Mouse (Mus musculus) liver, adult 2 months (tissue): ENCODE results near the gene Ncmap. TPM values are rescaled to one million over a fixed set of nuclear protein-coding genes. Genes with fewer than 3 reads are reported as not detected.

Experiments
- DNase-seq: peaks from one replicate; pipeline ENCODE4 v3.0.0-alpha.2; 2011; ENCODE audit warnings: low read depth, low spot score; ENCODE audit errors: extremely low read depth
- H3K27ac ChIP-seq: fragments of 200-500 bp; replicated peaks from 2 replicates; pipeline ENCODE4 v1.5.1; 2012; ENCODE audit warnings: low read depth, mild to moderate bottlenecking, control low read depth, inconsistent platforms, low read length; ENCODE audit not compliant: insufficient read depth
- H3K27me3 ChIP-seq: fragments of 200-500 bp; 2 replicates; pipeline ENCODE4 v1.6.1; 2012; ENCODE audit warnings: mild to moderate bottlenecking, moderate library complexity, low read length, inconsistent platforms; ENCODE audit not compliant: control insufficient read depth, insufficient read depth
- H3K36me3 ChIP-seq: fragments of 200-500 bp; 2 replicates; pipeline ENCODE4 v1.6.1; 2012; ENCODE audit warnings: low read length, inconsistent platforms; ENCODE audit not compliant: control insufficient read depth, insufficient read depth
- H3K4me1 ChIP-seq: fragments of 200-500 bp; 2 replicates; pipeline ENCODE4 v1.6.1; 2011; ENCODE audit warnings: low read length; ENCODE audit not compliant: control insufficient read depth, insufficient read depth
- H3K4me3 ChIP-seq: fragments of 200-500 bp; 2 replicates; pipeline ENCODE4 v1.5.1; 2011; ENCODE audit warnings: low read depth, mild to moderate bottlenecking, control low read depth, low read length, moderate library complexity; ENCODE audit not compliant: insufficient read depth
- H3K79me2 ChIP-seq: fragments of 200-500 bp; 2 replicates; pipeline ENCODE4 v1.6.1; 2012; ENCODE audit warnings: inconsistent platforms, mild to moderate bottlenecking, low read length, moderate library complexity; ENCODE audit not compliant: control insufficient read depth, insufficient read depth
- H3K9ac ChIP-seq: fragments of 200-500 bp; 2 replicates; pipeline ENCODE4 v1.6.1; 2012; ENCODE audit warnings: low read depth, mild to moderate bottlenecking, control low read depth, inconsistent platforms, low read length
- CTCF ChIP-seq: fragments of 200-500 bp; IDR thresholded peaks from 2 replicates; pipeline ENCODE4 v1.5.1; 2011; ENCODE audit warnings: low read depth, low read length, control low read depth
- POLR2A ChIP-seq: fragments of 200-500 bp; IDR thresholded peaks from 2 replicates; pipeline ENCODE4 v1.6.1; 2011; ENCODE audit warnings: low read length, control low read depth; ENCODE audit not compliant: insufficient read depth; ENCODE audit errors: extremely low read depth
- WGBS: fragments of 180-500 bp; shearing (Covaris S2); methylation state at CpG from one replicate; pipeline ENCODE4 v1.1.7; 2018; 5-methylcytosine and 5-hydroxymethylcytosine counted together
- polyA plus RNA-seq: library from polyadenylated mRNA; depleted of rRNA; stranded (reverse); fragments of >200 nt; gene quantifications from 2 replicates; pipeline ENCODE4 v1.2.3, GENCODE M21; 2012
- total RNA-seq: library from RNA; depleted of rRNA; stranded (reverse); fragments of >200 nt; gene quantifications from 2 replicates; pipeline ENCODE4 v1.2.3, GENCODE M21; 2014

Gene Ncmap
- total and polyA plus RNA-seq, 2 experiments: 3.6 to 3.7 TPM

GRCm38 (mm10) chr4:135373299-135373698 is 24.7 kb downstream of the Ncmap start:
- 82% methylated on average over 5 of the region's 5 CpGs for WGBS
- DNase-seq: no peak
- TF ChIP-seq CTCF (peak; percentile 12; the same call in 1 of the 2 replicates), POLR2A (no peak)

DNA sequence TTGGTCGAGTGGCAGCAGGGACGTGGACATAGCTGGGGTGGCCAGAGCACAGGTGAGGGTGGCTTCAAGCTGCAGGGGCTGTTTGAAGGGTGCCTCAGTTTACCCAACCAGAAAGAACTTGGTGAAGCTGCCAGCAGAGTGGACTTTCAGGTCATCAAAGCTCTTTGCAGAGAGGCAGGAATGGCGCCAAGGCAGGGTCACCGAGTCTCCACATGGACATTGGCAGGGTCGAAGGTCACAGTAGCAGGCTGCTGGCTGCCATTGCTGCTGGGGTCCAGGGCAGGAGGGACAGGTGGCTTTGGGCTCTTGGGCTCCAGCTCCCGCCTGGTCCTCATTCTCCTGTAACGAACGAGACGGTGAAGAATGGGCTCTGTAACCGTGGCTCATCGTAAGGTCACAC is 27.7 kb downstream of the Ncmap start:
- Histone ChIP-seq H3K79me2 (no peaks in the 10 kb centered on the region), H3K4me1 (peaks cover 7% of the 10 kb centered on the region), H3K36me3 (no peaks in the 10 kb centered on the region), H3K27me3 (no peaks in the 10 kb centered on the region), H3K4me3 (no peak overlapping the region), H3K27ac (peak overlapping the region; percentile 64), H3K9ac (no peak overlapping the region)
- TF ChIP-seq CTCF (no peak), POLR2A (no peak)
- DNase-seq: peak; percentile 86
- WGBS: 51% methylated on average over 11 of the region's 11 CpGs

More at GRCm38 (mm10) chr4:135373299-135373698, 24.7 kb downstream of the Ncmap start:
- Histone ChIP-seq H3K9ac (no peak overlapping the region), H3K4me1 (peaks cover 13% of the 10 kb centered on the region), H3K36me3 (no peaks in the 10 kb centered on the region), H3K27ac (no peak overlapping the region), H3K27me3 (no peaks in the 10 kb centered on the region), H3K4me3 (no peak overlapping the region), H3K79me2 (no peaks in the 10 kb centered on the region)

GRCm38 (mm10) chr4:135362828-135363227 is 35.2 kb downstream of the Ncmap start:
- TF ChIP-seq POLR2A: no peak
- TF ChIP-seq CTCF: no peak
- no peak overlapping the region for H3K9ac ChIP-seq
- no peaks in the 10 kb centered on the region for H3K36me3 ChIP-seq
- no peak for DNase-seq
- no peak overlapping the region for H3K4me3 ChIP-seq
- H3K27me3 ChIP-seq: no peaks in the 10 kb centered on the region
- WGBS: 65% methylated on average over 6 of the region's 6 CpGs
- 0 out of 2 replicates have a peak, but pooled peaks cover 2% of the 10 kb centered on the region for H3K4me1 ChIP-seq
- H3K27ac ChIP-seq: no peak overlapping the region
- no peaks in the 10 kb centered on the region for H3K79me2 ChIP-seq

- H3K9ac ChIP-seq: no peak overlapping the region
- H3K27me3 ChIP-seq: no peaks in the 10 kb centered on the region
- 94% methylated on average over 12 of the region's 12 CpGs for WGBS
- no peaks in the 10 kb centered on the region for H3K79me2 ChIP-seq
- no peak overlapping the region for H3K4me3 ChIP-seq
- no peak for DNase-seq
- no peak for TF ChIP-seq POLR2A
- no peak for TF ChIP-seq CTCF
- H3K4me1 ChIP-seq: peaks cover 10% of the 10 kb centered on the region
- H3K27ac ChIP-seq: no peak overlapping the region
- no peaks in the 10 kb centered on the region for H3K36me3 ChIP-seq
These were observed 36.3 kb downstream of the Ncmap start for GRCm38 (mm10) chr4:135361722-135362121.

DNA sequence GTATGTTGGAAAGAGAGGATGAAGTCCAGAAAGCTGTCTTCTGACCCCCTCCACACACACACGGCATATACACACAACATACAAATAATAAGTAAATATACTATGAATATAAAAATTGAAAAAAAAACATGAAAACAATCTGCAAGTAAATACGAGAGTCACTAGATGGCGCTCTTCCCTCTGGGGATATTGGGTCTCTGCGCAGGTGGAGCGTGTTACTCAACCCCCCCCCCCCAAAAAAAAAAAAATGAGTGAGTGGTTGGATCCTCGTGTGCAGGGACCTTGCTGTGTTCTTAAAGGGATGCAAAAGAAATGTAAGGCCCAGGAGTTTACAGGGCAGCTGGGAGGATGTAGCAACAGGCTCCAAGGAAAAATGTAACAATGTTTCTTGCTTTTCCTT is 39.3 kb downstream of the Ncmap start:
- H3K4me3 ChIP-seq: no peak overlapping the region
- H3K27me3 ChIP-seq: no peaks in the 10 kb centered on the region
- DNase-seq: peak; percentile 57
- no peak overlapping the region for H3K9ac ChIP-seq
- no peaks in the 10 kb centered on the region for H3K79me2 ChIP-seq
- TF ChIP-seq CTCF: peak; percentile 48
- no peak for TF ChIP-seq POLR2A
- peaks cover 13% of the 10 kb centered on the region for H3K4me1 ChIP-seq
- under 1% methylated on average over 6 of the region's 6 CpGs for WGBS
- H3K36me3 ChIP-seq: no peaks in the 10 kb centered on the region
- H3K27ac ChIP-seq: no peak overlapping the region

GRCm38 (mm10) chr4:135357221-135357920 is 40.7 kb downstream of the Ncmap start:
- H3K27ac ChIP-seq: peak overlapping the region; percentile 57
- no peak for TF ChIP-seq POLR2A
- no peak for TF ChIP-seq CTCF
- 24% methylated on average over 12 of the region's 12 CpGs for WGBS
- H3K36me3 ChIP-seq: no peaks in the 10 kb centered on the region
- H3K9ac ChIP-seq: no peak overlapping the region
- peaks cover 13% of the 10 kb centered on the region for H3K4me1 ChIP-seq
- H3K79me2 ChIP-seq: peaks cover 5% of the 10 kb centered on the region; the same call in 1 of the 2 replicates
- peak; percentile 97 for DNase-seq
- no peak overlapping the region for H3K4me3 ChIP-seq
- no peaks in the 10 kb centered on the region for H3K27me3 ChIP-seq
